In the genomic region with DNA sequence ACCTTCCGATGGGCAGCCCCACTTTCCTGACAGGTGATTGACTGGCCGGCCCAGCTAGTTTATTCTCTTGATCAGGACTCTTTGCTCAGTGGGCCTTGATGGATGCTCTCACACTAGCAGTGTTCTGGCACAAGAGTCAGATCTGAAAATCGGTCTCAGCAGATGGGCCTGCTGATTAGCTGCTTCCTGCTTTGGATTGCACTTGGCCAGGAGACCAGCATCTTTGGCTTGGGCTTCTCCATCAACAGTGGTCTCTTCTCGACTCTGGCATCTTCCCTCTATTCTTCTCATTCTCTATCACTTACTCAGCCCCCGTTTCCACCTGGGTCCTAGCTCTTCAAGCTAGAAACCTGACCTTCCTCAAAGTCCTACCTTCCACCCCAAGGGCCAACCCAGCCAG, we compare ENCODE assay signal across 25 mouse cellular contexts.
DNase-seq lines count a peak whose midpoint lies in the region; ATAC-seq and TF ChIP-seq lines count a peak whose summit lies in the region.
"Had no signal": no experiment of that assay in that cellular context is flagged by ENCODE, and none has a peak within 500 bp of the region (broad histone marks: within the 10 kb centered on the region; RNA-seq: fewer than 3 reads in every experiment).

No protein-coding gene starts in this region.

- WGBS in cerebellum, adult 2 months = 23% methylated on average over 5 of the region's 5 CpGs
- 89% methylated on average over 5 of the region's 5 CpGs for WGBS in hindbrain, embryonic 12.5 days

- H3K4me1 ChIP-seq in cerebellum, adult 2 months (ENCODE audit: control insufficient read depth, insufficient read depth, low read length) = peaks cover 14% of the 10 kb centered on the region
- no peaks in the 10 kb centered on the region for H3K4me1 ChIP-seq in hindbrain, embryonic 12.5 days
- H3K4me1 ChIP-seq: embryonic facial prominence, embryonic 10.5 days; embryonic facial prominence, embryonic 13.5 days; forebrain, embryonic 12.5 days; heart, embryonic 10.5 days; heart, embryonic 13.5 days; hindbrain, embryonic 15.5 days had no signal

- peak; percentile 29 to 56 for DNase-seq in cerebellum, adult 2 months
- DNase-seq in cerebellum, postnatal 4 days (ENCODE audit: low spot score in 2 of 2) = no peak
- peak; percentile 48 for DNase-seq in cerebellum, adult 9-10 months
- DNase-seq in cerebellum, postnatal 10 days = peak; percentile 67 to 74
- peak; percentile 23 to 25 for DNase-seq in cerebellum, postnatal 36 days
- DNase-seq in gastrocnemius, postnatal 36 days = no peak
- DNase-seq: adrenal gland, adult 2 months; adrenal gland, postnatal 14 days; embryo, embryonic 11 days; gastrocnemius, postnatal 25 days; heart, adult 2 months; heart, postnatal 14 days; heart, postnatal 4 days; kidney, adult 2 months had no signal

- TF ChIP-seq POLR2A in cerebellum, adult 2 months (IDR thresholded peaks at IDR 0.05; ENCODE audit: borderline replicate concordance, insufficient read depth, low read length) = no peak

- intact Hi-C loops in gastrocnemius, postnatal 36 days (cut with DNase I) = no loop called here

- TF ChIP-seq CTCF in cerebellum, adult 2 months (IDR thresholded peaks at IDR 0.05; ENCODE audit: borderline replicate concordance, insufficient read depth, low read depth, low read length) = no peak

- H3K9ac ChIP-seq in hindbrain, embryonic 12.5 days = no peak overlapping the region
- H3K9ac ChIP-seq: embryonic facial prominence, embryonic 13.5 days; forebrain, embryonic 12.5 days; forebrain, embryonic 15.5 days; heart, embryonic 13.5 days; hindbrain, embryonic 15.5 days had no signal

- no peaks in the 10 kb centered on the region for H3K36me3 ChIP-seq in hindbrain, embryonic 12.5 days
- H3K36me3 ChIP-seq: embryonic facial prominence, embryonic 10.5 days; embryonic facial prominence, embryonic 13.5 days; forebrain, embryonic 12.5 days; forebrain, embryonic 15.5 days; heart, embryonic 10.5 days; heart, embryonic 13.5 days; hindbrain, embryonic 15.5 days had no signal

- ATAC-seq in hindbrain, embryonic 12.5 days (ENCODE audit: low FRiP score) = no peak
- ATAC-seq: CD4-positive, CD25-positive, alpha-beta regulatory T cell, adult 4 months; forebrain, embryonic 15.5 days; intestine, postnatal 0 days had no signal

- H3K27ac ChIP-seq in cerebellum, adult 2 months (ENCODE audit: insufficient read depth, low read length) = no peak overlapping the region
- H3K27ac ChIP-seq in hindbrain, embryonic 12.5 days = no peak overlapping the region
- H3K27ac ChIP-seq: embryonic facial prominence, embryonic 10.5 days; embryonic facial prominence, embryonic 13.5 days; forebrain, embryonic 12.5 days; forebrain, embryonic 15.5 days; heart, adult 2 months; heart, embryonic 10.5 days; heart, embryonic 13.5 days; hindbrain, embryonic 15.5 days had no signal

- no peaks in the 10 kb centered on the region for H3K27me3 ChIP-seq in cerebellum, adult 2 months (ENCODE audit: control insufficient read depth, insufficient read depth, low read length)
- no peaks in the 10 kb centered on the region for H3K27me3 ChIP-seq in hindbrain, embryonic 12.5 days
- H3K27me3 ChIP-seq: embryonic facial prominence, embryonic 13.5 days; forebrain, embryonic 12.5 days; forebrain, embryonic 15.5 days; heart, embryonic 13.5 days; hindbrain, embryonic 15.5 days had no signal

- no peak overlapping the region for H3K4me2 ChIP-seq in hindbrain, embryonic 12.5 days (replicated peaks)
- H3K4me2 ChIP-seq: embryonic facial prominence, embryonic 13.5 days; forebrain, embryonic 12.5 days; forebrain, embryonic 15.5 days; heart, embryonic 13.5 days; hindbrain, embryonic 15.5 days had no signal

- H3K9me3 ChIP-seq in hindbrain, embryonic 12.5 days (replicated peaks) = no peaks in the 10 kb centered on the region; the same call in 1 of the 2 replicates
- H3K9me3 ChIP-seq: embryonic facial prominence, embryonic 13.5 days; forebrain, embryonic 15.5 days; heart, embryonic 10.5 days; hindbrain, embryonic 15.5 days had no signal

- no peak overlapping the region for H3K4me3 ChIP-seq in cerebellum, adult 2 months (replicated peaks; ENCODE audit: insufficient read depth, low read depth, low read length)
- no peak overlapping the region for H3K4me3 ChIP-seq in hindbrain, embryonic 12.5 days
- H3K4me3 ChIP-seq: embryonic facial prominence, embryonic 10.5 days; embryonic facial prominence, embryonic 13.5 days; erythroblast, embryonic 14.5 days; forebrain, embryonic 12.5 days; forebrain, embryonic 15.5 days; heart, adult 2 months; heart, embryonic 10.5 days; heart, embryonic 13.5 days; hindbrain, embryonic 15.5 days had no signal

Comparison
In these comparisons a context has a peak if more than half of its experiments do, and no peak if none do; other contexts are left out.
1. DNase-seq: peak in cerebellum, adult 2 months (2 of 2), cerebellum, adult 9-10 months (single experiment), cerebellum, postnatal 10 days (2 of 2) and cerebellum, postnatal 36 days (2 of 2); none in cerebellum, postnatal 4 days (0 of 2) and gastrocnemius, postnatal 36 days (0 of 2).